Mouse (Mus musculus): ENCODE data around the gene Ddx42. TPM values are rescaled to one million over a fixed set of nuclear protein-coding genes. Genes with fewer than 3 reads are reported as not detected.

Ddx42 gene
- polyA plus RNA-seq, 1 experiment from 2014 or later = 81.9 TPM

DNA sequence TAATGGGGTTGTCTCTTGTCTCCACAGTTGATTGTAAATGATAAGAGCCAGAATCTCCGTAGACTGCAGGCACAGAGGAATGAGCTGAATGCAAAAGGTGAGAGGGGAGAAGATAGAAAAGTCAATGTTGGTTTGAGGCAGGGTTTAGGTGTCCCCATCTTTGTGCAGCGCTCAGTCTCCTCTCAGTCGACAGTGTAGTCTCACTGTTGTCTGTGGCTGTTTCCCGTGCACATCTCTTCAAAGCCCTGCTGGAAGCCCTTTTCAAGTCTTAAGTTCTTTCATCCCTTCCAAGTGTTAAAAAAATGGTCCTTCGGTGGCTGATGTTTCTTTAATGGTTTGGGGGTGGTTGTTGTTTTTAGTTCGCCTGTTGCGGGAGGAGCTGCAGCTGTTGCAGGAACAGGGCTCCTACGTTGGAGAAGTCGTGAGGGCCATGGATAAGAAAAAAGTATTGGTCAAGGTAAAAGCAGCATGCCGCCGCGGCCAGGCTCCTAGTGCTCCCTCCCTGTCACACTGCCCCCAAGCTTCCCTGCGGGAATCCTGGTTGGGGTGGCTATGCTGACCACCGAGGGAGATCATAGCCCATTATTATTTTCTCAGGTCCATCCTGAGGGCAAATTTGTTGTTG is 44.2 kb downstream of the Ddx42 start:
- Histone ChIP-seq H3K9ac (no peak overlapping the region), H3K9me3 (no peaks in the 10 kb centered on the region), H3K4me2 (no peak overlapping the region), H3K4me1 (replicated peaks) (peaks cover 14% of the 10 kb centered on the region), H3K4me3 (no peak overlapping the region), H3K27ac (replicated peaks) (no peak overlapping the region), H3K27me3 (no peaks in the 10 kb centered on the region), H3K36me3 (peaks cover 65% of the 10 kb centered on the region)
- WGBS = 89% methylated on average over 14 of the region's 14 CpGs
- ATAC-seq (ENCODE audit: low FRiP score, low read depth) = no peak

DNA sequence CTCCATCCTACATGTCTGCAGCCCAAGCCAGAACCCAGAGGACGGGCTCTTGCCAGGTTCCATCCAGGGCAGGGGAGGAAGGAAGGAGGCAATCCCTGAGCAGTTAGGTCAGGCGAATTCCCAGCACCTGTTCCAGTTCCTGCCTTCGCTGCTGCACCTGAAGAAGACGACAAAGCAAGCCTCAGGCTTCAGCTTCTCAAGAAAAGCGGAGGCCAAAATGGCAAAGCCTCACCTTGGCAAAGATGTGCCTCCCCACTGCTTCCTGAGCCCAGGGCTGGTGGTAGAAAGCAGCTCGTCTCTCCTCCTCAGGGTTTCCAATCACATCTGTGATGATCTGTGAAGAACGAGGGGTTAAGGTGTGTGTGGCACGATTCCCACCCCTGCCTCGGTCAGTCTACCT is 47.2 kb downstream of the Ddx42 start:
- H3K4me2 ChIP-seq = no peak overlapping the region
- peaks cover 72% of the 10 kb centered on the region for H3K36me3 ChIP-seq
- no peak overlapping the region for H3K27ac ChIP-seq (replicated peaks)
- 91% methylated on average over 9 of the region's 9 CpGs for WGBS
- ATAC-seq (ENCODE audit: low FRiP score, low read depth) = no peak
- no peak overlapping the region for H3K9ac ChIP-seq
- H3K27me3 ChIP-seq = no peaks in the 10 kb centered on the region
- H3K9me3 ChIP-seq = no peaks in the 10 kb centered on the region
- H3K4me1 ChIP-seq (replicated peaks) = peaks cover 19% of the 10 kb centered on the region
- H3K4me3 ChIP-seq = no peak overlapping the region

GRCm38 (mm10) chr11:106264988-106265387 is 48.3 kb downstream of the Ddx42 start:
- H3K9ac ChIP-seq = no peak overlapping the region
- no peak overlapping the region for H3K27ac ChIP-seq (replicated peaks)
- peaks cover 67% of the 10 kb centered on the region for H3K36me3 ChIP-seq
- H3K4me3 ChIP-seq = no peak overlapping the region
- H3K9me3 ChIP-seq = no peaks in the 10 kb centered on the region
- H3K4me2 ChIP-seq = no peak overlapping the region
- no peaks in the 10 kb centered on the region for H3K27me3 ChIP-seq
- peaks cover 25% of the 10 kb centered on the region for H3K4me1 ChIP-seq (replicated peaks)
- ATAC-seq (ENCODE audit: low FRiP score, low read depth) = no peak
- WGBS = 92% methylated on average over 15 of the region's 15 CpGs

DNA sequence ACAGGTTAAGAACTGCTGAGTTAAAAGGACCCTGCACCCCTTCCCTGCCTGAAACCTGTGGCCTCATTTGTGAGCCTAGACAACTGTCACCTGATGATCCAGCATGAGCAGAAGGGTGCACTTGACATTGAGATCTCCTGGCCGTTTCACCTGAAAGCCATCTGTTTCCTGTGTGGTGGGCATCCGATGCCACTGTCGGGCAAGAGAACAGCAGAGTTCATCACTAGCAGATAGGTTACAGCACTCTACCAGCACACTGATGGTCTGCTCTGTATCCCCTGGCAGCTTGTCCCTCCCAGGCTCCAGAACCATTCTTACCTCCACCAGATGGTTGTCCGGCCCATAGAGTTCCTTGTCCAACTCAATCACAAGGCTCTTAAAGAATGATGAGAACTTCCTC is 48.8 kb downstream of the Ddx42 start:
- no peak for ATAC-seq (ENCODE audit: low FRiP score, low read depth)
- Histone ChIP-seq H3K27me3 (no peaks in the 10 kb centered on the region), H3K9ac (no peak overlapping the region), H3K4me2 (no peak overlapping the region), H3K36me3 (peaks cover 65% of the 10 kb centered on the region), H3K9me3 (no peaks in the 10 kb centered on the region), H3K27ac (replicated peaks) (no peak overlapping the region), H3K4me3 (no peak overlapping the region), H3K4me1 (replicated peaks) (peaks cover 30% of the 10 kb centered on the region)
- 96% methylated on average over 4 of the region's 4 CpGs for WGBS

GRCm38 (mm10) chr11:106266431-106266830 is 49.7 kb downstream of the Ddx42 start:
- Histone ChIP-seq H3K4me2 (no peak overlapping the region), H3K27ac (replicated peaks) (no peak overlapping the region), H3K4me3 (no peak overlapping the region), H3K9me3 (no peaks in the 10 kb centered on the region), H3K9ac (no peak overlapping the region), H3K4me1 (replicated peaks) (peaks cover 38% of the 10 kb centered on the region), H3K36me3 (peaks cover 57% of the 10 kb centered on the region), H3K27me3 (no peaks in the 10 kb centered on the region)
- ATAC-seq (ENCODE audit: low FRiP score, low read depth) = no peak
- 95% methylated on average over 10 of the region's 10 CpGs for WGBS

DNA sequence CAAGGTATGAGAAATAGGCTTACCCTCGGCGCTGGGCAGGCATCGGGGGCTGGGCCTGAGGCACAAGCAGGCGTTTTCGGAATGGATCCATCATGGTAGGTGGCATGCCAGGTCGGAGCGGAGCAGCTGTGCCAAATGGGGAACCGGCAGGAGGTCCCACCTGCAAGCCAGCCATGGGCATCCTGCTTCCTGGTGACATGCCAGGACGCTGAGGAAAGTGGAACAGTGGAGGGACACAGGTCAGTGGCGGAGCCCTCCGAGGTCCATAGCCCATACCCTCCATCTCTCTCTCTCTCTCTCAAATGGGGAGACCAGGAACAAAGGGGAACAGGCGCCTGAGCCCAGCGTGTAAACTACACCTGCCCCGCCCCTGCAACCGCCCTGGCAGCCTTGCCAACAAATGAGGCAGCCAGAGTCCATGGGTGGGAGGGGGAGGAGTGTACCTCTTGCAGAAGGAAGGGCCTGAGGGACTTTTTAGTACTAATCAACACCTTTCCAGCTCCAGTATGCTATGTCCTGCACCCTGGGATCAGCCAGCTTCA is 50.7 kb downstream of the Ddx42 start:
- H3K36me3 ChIP-seq = peaks cover 47% of the 10 kb centered on the region
- WGBS = 59% methylated on average over 15 of the region's 15 CpGs
- peaks cover 42% of the 10 kb centered on the region for H3K4me1 ChIP-seq (replicated peaks)
- no peak overlapping the region for H3K9ac ChIP-seq
- H3K4me2 ChIP-seq = peak overlapping the region; percentile 9; the same call in 1 of the 2 replicates
- ATAC-seq (ENCODE audit: low FRiP score, low read depth) = 0 out of 2 replicates have a peak, but pooled peaks have one; percentile 23
- H3K9me3 ChIP-seq = no peaks in the 10 kb centered on the region
- no peaks in the 10 kb centered on the region for H3K27me3 ChIP-seq
- H3K4me3 ChIP-seq = no peak overlapping the region
- H3K27ac ChIP-seq (replicated peaks) = peak overlapping the region; percentile 56

DNA sequence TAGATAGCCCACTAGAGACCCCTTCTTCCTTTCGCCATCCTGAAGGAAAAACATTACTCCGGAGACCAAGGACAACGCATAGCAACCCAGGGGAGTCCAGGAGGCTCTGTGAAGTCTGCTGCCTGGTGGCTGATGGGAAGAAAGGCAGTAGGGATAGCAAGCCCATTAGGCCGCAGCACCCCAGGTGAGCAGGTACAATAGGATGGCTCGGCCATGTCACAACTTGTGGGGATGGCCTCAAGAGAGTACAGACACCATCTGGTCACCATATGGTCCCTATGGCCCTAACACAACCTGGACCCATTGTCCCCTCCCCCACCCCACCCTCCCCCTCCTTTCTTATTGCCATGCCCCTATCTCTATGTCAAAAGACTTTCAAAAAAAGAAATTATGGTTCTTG is 51.1 kb downstream of the Ddx42 start:
- H3K9me3 ChIP-seq = no peaks in the 10 kb centered on the region
- 45% methylated on average over 5 of the region's 5 CpGs for WGBS
- peak overlapping the region; percentile 56 for H3K27ac ChIP-seq (replicated peaks)
- no peak overlapping the region for H3K4me3 ChIP-seq
- peak overlapping the region; percentile 9 for H3K4me2 ChIP-seq
- H3K36me3 ChIP-seq = peaks cover 42% of the 10 kb centered on the region
- no peak for ATAC-seq (ENCODE audit: low FRiP score, low read depth)
- H3K27me3 ChIP-seq = no peaks in the 10 kb centered on the region
- H3K9ac ChIP-seq = no peak overlapping the region
- H3K4me1 ChIP-seq (replicated peaks) = peaks cover 42% of the 10 kb centered on the region

DNA sequence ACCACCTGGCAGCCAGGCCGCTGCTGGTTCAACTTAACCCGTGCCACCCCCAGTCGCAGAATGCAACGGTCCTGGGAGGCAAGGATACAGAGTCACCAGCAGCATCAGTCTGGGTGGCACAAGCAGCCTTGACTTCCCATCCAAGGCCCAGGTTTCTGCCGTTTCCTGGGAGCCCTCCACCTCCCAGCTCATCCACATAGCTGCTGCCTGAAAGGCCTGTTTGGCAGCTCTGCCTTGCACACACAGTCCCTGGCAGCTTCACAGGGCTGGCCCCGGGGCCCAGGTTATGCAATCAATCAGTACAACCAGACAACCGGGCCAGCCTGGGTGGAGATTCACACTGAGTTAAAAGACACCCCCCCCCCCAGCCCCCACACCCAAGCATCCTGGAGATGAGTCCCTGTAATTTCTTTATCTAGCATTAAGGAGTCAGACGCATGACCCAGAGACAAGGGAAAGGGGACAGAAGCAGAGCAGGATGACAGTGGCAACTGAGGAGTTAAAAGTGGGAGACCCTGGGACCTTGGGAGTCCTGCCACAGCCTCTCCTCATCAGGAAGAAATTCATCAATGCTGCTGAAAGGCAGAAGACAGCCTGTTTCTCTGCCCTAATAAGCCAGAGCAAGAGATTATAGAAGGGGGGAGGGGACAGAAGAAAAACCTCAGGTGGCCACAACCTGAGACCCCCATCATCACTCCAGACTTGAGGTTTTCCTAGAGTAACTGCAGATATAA is 51.8 kb downstream of the Ddx42 start:
- peak overlapping the region; percentile 9; the same call in 1 of the 2 replicates for H3K4me2 ChIP-seq
- WGBS = 30% methylated on average over 8 of the region's 8 CpGs

GRCm38 (mm10) chr11:106269060-106269431 is 52.3 kb downstream of the Ddx42 start:
- H3K4me2 ChIP-seq = 0 out of 2 replicates have a peak overlapping the region, but pooled peaks have one; percentile 9
- H3K9ac ChIP-seq = no peak overlapping the region
- no peak for ATAC-seq (ENCODE audit: low FRiP score, low read depth)
- no peak overlapping the region for H3K4me3 ChIP-seq
- peaks cover 48% of the 10 kb centered on the region for H3K4me1 ChIP-seq (replicated peaks)
- H3K36me3 ChIP-seq = peaks cover 31% of the 10 kb centered on the region
- 31% methylated on average over 3 of the region's 3 CpGs for WGBS
- no peaks in the 10 kb centered on the region for H3K9me3 ChIP-seq
- H3K27ac ChIP-seq (replicated peaks) = peak overlapping the region; percentile 56
- no peaks in the 10 kb centered on the region for H3K27me3 ChIP-seq

More for the DNA sequence above, 51.8 kb downstream of the Ddx42 start:
- peaks cover 46% of the 10 kb centered on the region for H3K4me1 ChIP-seq (replicated peaks)
- H3K27ac ChIP-seq (replicated peaks) = peak overlapping the region; percentile 56
- ATAC-seq (ENCODE audit: low FRiP score, low read depth) = no peak
- peaks cover 37% of the 10 kb centered on the region for H3K36me3 ChIP-seq
- no peaks in the 10 kb centered on the region for H3K9me3 ChIP-seq
- no peak overlapping the region for H3K4me3 ChIP-seq
- H3K27me3 ChIP-seq = no peaks in the 10 kb centered on the region
- H3K9ac ChIP-seq = 0 out of 2 replicates have a peak overlapping the region, but pooled peaks have one; percentile 20

DNA sequence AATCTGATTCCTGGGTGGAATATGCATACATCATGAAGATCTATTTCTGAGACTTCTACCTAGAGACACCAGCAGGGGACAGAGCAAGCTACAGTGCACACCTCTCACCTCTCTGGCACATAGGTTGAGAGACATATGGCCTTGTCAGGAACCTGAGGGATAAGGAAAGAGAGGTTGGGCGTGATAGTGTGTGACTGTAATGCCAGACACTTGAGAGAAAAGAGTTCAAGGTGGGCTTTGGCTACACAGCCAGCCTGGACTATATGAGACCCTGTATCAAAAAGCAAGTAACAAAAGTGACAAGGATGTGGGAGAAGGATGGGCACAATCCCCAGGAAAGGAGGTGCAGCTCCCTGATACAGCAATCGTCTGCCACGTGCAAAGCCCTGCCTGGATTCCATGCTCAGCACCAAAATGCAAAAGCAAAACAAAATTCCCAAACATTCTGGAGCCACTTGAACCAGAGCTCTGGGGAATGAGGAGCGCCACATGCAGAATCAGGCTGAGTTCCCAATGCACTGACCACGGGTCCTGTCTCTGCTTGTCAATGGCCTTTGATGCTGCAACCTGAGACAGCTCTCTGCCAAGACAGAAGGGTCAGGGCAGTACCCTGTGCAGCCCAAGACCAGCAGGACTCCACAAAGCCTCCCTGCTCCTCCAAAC is 54.5 kb downstream of the Ddx42 start:
- Histone ChIP-seq H3K4me2 (peak overlapping the region; percentile 81), H3K4me3 (peak overlapping the region; percentile 90), H3K27ac (replicated peaks) (peak overlapping the region; percentile 87), H3K9me3 (no peaks in the 10 kb centered on the region), H3K27me3 (no peaks in the 10 kb centered on the region), H3K36me3 (peaks cover 9% of the 10 kb centered on the region), H3K9ac (peak overlapping the region; percentile 83), H3K4me1 (replicated peaks) (peaks cover 52% of the 10 kb centered on the region)
- WGBS = 43% methylated on average over 5 of the region's 5 CpGs
- ATAC-seq (ENCODE audit: low FRiP score, low read depth) = no peak

- peak overlapping the region; percentile 90 for H3K4me3 ChIP-seq
- 0 out of 2 replicates have a peak, but pooled peaks have one; percentile 14 for ATAC-seq (ENCODE audit: low FRiP score, low read depth)
- no peaks in the 10 kb centered on the region for H3K9me3 ChIP-seq
- no peaks in the 10 kb centered on the region for H3K27me3 ChIP-seq
- H3K4me1 ChIP-seq (replicated peaks) = peaks cover 53% of the 10 kb centered on the region
- H3K36me3 ChIP-seq = peaks cover 2% of the 10 kb centered on the region; the same call in 1 of the 2 replicates
- peak overlapping the region; percentile 83 for H3K9ac ChIP-seq
- WGBS = 2% methylated on average over 33 of the region's 41 CpGs
- H3K4me2 ChIP-seq = peak overlapping the region; percentile 81
- peak overlapping the region; percentile 87 for H3K27ac ChIP-seq (replicated peaks)
Measured at GRCm38 (mm10) chr11:106271794-106272643, 55.3 kb downstream of the Ddx42 start.

Data from hindbrain, embryonic 15.5 days (tissue).